Comparison of ENCODE assay signal across 8 mouse cellular contexts in genomic region chr1:178468280-178468679, GRCm38 (mm10).
DNase-seq lines count a peak whose midpoint lies in the region; ATAC-seq and TF ChIP-seq lines count a peak whose summit lies in the region.

No protein-coding gene starts in this region.

- H3K4me2 ChIP-seq in forebrain, embryonic 14.5 days (ENCODE audit: low read length): no peak overlapping the region
- H3K4me2 ChIP-seq in liver, postnatal 0 days (ENCODE audit: low read depth, low read length): no peak overlapping the region
- no peak overlapping the region for H3K4me2 ChIP-seq in liver, embryonic 12.5 days

- no peaks in the 10 kb centered on the region for H3K4me1 ChIP-seq in forebrain, embryonic 14.5 days (ENCODE audit: control insufficient read depth, insufficient read depth, low read length)
- peaks cover 6% of the 10 kb centered on the region; the same call in 1 of the 2 replicates for H3K4me1 ChIP-seq in forebrain, embryonic 10.5 days
- no peaks in the 10 kb centered on the region for H3K4me1 ChIP-seq in liver, postnatal 0 days (ENCODE audit: insufficient read depth)
- 0 out of 2 replicates have a peak, but pooled peaks cover 3% of the 10 kb centered on the region for H3K4me1 ChIP-seq in liver, embryonic 12.5 days

- peak; percentile 78 for DNase-seq in forebrain, embryonic 14.5 days (ENCODE audit: low spot score)
- DNase-seq in forebrain, embryonic 10.5 days (ENCODE audit: extremely low spot score, low spot score): no peak
- DNase-seq in liver, postnatal 0 days: no peak
- peak; percentile 42 for DNase-seq in adipocyte (ENCODE audit: low spot score)
- no peak for DNase-seq in cerebellum, adult 11 months
- DNase-seq in cerebellum, postnatal 4 days (ENCODE audit: low spot score in 2 of 2): no peak

- H3K27me3 ChIP-seq in forebrain, embryonic 14.5 days (replicated peaks; ENCODE audit: control insufficient read depth, insufficient read depth, low read length): no peaks in the 10 kb centered on the region
- no peaks in the 10 kb centered on the region for H3K27me3 ChIP-seq in forebrain, embryonic 10.5 days (ENCODE audit: poor library complexity, severe bottlenecking)
- no peaks in the 10 kb centered on the region for H3K27me3 ChIP-seq in liver, postnatal 0 days (ENCODE audit: insufficient read depth, low read length)
- no peaks in the 10 kb centered on the region for H3K27me3 ChIP-seq in liver, embryonic 12.5 days (replicated peaks)

- ATAC-seq in forebrain, embryonic 14.5 days: no peak
- ATAC-seq in liver, postnatal 0 days: no peak
- ATAC-seq in liver, embryonic 12.5 days: no peak
- ATAC-seq in megakaryocyte progenitor cell, adult 5-6 weeks (replicated peaks; ENCODE audit: poor library complexity): peak; percentile 26; the same call in 1 of the 2 replicates

- no peak overlapping the region for H3K4me3 ChIP-seq in forebrain, embryonic 14.5 days (ENCODE audit: low read depth, low read length)
- H3K4me3 ChIP-seq in forebrain, embryonic 10.5 days: no peak overlapping the region
- no peak overlapping the region for H3K4me3 ChIP-seq in liver, postnatal 0 days (ENCODE audit: low read depth, low read length)
- no peak overlapping the region for H3K4me3 ChIP-seq in liver, embryonic 12.5 days

- no peak overlapping the region for H3K27ac ChIP-seq in forebrain, embryonic 14.5 days (ENCODE audit: low read depth, low read length)
- no peak overlapping the region for H3K27ac ChIP-seq in forebrain, embryonic 10.5 days
- no peak overlapping the region for H3K27ac ChIP-seq in liver, postnatal 0 days (ENCODE audit: low read depth)
- H3K27ac ChIP-seq in liver, embryonic 12.5 days: no peak overlapping the region

- no peaks in the 10 kb centered on the region for H3K9me3 ChIP-seq in forebrain, embryonic 14.5 days (replicated peaks; ENCODE audit: control insufficient read depth, low read length)
- no peaks in the 10 kb centered on the region for H3K9me3 ChIP-seq in forebrain, embryonic 10.5 days
- no peaks in the 10 kb centered on the region for H3K9me3 ChIP-seq in liver, postnatal 0 days (ENCODE audit: low read length)
- no peaks in the 10 kb centered on the region for H3K9me3 ChIP-seq in liver, embryonic 12.5 days (replicated peaks)

- no peak overlapping the region for H3K9ac ChIP-seq in forebrain, embryonic 14.5 days (ENCODE audit: low read length)
- no peak overlapping the region for H3K9ac ChIP-seq in liver, postnatal 0 days (replicated peaks)
- H3K9ac ChIP-seq in liver, embryonic 12.5 days: no peak overlapping the region

- peak; percentile 71 for TF ChIP-seq CTCF in liver, postnatal 0 days (IDR thresholded peaks at IDR 0.05; ENCODE audit: low read depth)

- 10% methylated on average over 2 of the region's 2 CpGs for WGBS in forebrain, embryonic 14.5 days
- 20% methylated on average over 2 of the region's 2 CpGs for whole genome bisulfite sequencing in forebrain, embryonic 10.5 days
- 7% methylated on average over 2 of the region's 2 CpGs for WGBS in liver, postnatal 0 days (ENCODE audit: insufficient replicate concordance)
- WGBS in liver, embryonic 12.5 days (ENCODE audit: insufficient replicate concordance): 8% methylated on average over 2 of the region's 2 CpGs

- no peak for TF ChIP-seq EP300 in liver, postnatal 0 days (IDR thresholded peaks at IDR 0.05; ENCODE audit: low read depth)

- H3K36me3 ChIP-seq in forebrain, embryonic 14.5 days (ENCODE audit: control insufficient read depth, insufficient read depth, low read length): no peaks in the 10 kb centered on the region
- no peaks in the 10 kb centered on the region for H3K36me3 ChIP-seq in forebrain, embryonic 10.5 days (replicated peaks)
- H3K36me3 ChIP-seq in liver, postnatal 0 days (replicated peaks; ENCODE audit: insufficient read depth, low read length): no peaks in the 10 kb centered on the region
- H3K36me3 ChIP-seq in liver, embryonic 12.5 days: no peaks in the 10 kb centered on the region

Comparison
In these comparisons a context has a peak if more than half of its experiments do, and no peak if none do; other contexts are left out.
1. DNase-seq: peak in forebrain, embryonic 14.5 days (single experiment) and adipocyte (single experiment); none in forebrain, embryonic 10.5 days (single experiment), liver, postnatal 0 days (single experiment), cerebellum, adult 11 months (single experiment) and cerebellum, postnatal 4 days (0 of 2).